Mouse (Mus musculus) WW6 (cell line): ENCODE data around the gene Dcaf12.

ENCODE experiments used
- DNase-seq: peaks from one replicate; pipeline ENCODE4 v3.0.0-alpha.2; 2013; ENCODE audit warnings: low read depth, low spot score

Gene Dcaf12

DNA sequence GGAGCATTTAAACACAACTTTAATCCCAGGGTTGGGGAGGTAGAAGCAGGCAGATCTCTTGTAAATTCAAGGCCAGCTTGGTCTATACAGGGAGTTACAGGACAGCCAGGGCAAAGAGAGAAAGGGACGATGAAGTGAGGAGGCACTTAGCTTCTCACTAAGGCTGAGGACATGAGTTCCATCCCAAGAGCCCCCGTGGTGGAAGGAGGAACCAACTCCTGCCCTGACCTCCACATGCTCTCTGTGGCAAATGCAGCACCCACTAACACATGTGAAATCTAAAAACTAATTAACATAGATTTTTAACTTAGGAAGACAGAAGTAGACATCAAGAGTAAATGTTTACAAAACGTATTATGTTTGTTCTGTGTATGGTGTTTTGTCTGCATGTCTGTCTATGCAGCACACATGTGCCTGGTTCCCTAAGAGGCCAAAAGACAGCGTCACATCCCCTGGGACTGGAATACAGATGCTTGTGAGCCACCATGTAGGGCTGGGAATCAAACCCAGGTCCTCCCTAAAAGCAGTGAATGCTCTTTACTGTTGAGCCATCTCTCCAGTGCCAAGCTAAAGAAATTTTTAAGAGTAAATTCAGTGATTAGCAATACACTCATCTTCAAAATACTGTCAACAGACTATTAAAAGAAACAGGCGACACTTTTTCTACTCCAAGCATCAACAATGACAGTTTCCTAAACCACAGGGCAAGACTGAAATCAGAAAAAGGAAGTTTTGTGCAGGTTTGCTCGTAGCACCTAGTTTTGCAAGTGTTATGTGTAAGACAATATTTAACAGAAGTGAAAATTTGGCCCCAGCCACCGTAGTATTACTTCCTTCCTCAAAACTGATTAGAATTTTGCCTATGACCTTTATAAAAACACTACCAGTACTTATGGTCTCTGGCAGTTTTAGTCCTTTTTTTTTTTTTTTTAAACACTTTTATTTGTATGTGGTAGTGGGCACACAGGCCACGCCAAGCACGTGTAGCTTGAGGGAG lies 3.8 kb downstream of the Dcaf12 start:
- no peak for DNase-seq

DNA sequence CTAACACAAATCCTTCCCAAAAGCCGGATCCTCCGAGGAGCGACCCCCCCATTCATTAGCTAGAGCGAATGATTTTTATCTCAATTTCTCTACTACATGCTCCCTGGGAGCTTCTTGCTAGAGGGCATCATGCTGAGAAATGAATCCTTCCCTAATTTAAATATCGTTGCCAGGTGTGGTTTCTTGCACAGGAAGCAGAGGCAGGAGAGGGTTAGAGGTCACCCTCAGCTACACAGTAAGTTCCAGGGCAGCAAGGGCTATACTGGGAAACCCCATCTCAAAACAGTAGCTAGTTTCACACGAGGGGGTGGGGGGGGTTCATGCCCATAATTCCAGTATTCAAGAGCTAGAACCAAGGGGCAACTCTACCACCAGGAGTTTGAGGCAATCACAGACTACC lies 7.3 kb downstream of the Dcaf12 start:
- no peak for DNase-seq

DNA sequence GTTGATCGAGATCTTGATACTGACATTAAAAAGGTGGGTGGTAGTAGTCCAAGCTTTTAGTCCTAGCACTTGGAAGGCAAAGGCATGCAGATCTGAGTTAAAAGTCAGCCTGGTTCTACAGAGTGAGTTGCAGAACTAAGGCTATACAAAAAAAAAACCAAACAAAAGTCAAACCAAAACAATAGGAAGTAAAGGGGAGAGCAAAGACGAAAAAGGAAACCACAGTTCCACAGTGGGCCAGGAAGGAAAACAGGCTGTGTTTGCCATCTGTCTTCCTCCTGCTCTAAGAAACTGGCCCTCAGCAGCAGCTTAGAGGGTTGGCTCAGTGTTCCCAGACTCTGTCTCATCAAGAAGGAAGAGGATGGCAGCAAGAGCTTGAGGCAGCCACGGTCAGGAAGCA lies 10.4 kb downstream of the Dcaf12 start:
- DNase-seq, result no peak

DNA sequence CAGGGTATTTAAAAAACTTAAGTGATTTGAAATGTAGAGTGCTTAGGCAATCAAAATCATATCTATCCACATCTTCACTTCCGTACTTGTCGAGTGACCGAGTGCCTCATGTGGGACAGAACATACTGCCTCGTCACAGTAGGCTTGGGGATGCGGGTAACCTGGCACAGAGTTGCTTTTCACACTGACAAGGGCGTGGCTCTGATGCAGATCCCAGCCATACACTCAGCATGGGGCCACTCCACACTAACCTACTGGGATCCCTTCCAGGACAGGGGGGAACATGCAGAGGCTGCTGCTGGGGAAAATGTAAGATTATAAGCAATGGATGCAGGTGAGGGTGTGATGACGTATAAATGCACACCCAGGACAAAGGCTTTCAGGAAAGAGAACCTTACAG lies 11.0 kb downstream of the Dcaf12 start:
- no peak for DNase-seq

DNA sequence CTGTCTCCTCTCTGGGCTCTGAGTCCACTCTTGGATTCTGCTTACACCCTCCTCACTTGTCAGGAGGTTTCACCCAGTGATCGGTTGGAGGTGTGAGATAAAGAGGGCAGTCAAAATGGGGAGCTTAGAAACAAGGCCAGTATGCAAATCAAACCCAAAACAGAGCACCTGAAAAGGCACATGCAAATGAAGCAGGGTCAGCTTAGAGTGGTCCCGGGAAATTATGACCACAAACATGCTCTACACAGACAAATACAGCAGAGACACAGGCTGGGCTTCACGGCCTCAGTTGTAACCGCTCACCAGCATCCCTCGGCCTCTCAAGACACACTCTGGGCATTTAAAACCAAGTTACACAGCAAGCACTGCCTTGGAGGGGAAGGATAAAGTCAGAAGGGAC lies 15.7 kb downstream of the Dcaf12 start:
- no peak for DNase-seq

DNA sequence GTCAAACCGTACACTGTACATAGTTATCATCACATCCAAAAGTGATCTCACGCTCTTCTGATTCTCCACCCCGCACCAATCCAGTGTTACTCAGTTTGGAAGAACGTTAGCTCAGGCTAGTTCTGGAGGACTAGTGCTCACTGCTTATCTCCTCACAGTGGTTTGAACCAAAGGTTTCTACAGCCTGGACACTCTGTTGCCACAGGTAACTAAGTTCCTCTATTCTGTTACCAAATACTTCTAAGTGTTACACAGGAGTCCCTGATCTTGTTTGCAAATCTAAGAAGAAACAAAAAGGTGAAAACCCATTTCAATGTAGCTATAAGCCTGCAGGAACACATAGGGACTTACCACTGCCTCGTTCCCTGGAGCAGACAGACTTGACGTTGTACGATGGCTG lies 18.7 kb downstream of the Dcaf12 start:
- no peak for DNase-seq

DNA sequence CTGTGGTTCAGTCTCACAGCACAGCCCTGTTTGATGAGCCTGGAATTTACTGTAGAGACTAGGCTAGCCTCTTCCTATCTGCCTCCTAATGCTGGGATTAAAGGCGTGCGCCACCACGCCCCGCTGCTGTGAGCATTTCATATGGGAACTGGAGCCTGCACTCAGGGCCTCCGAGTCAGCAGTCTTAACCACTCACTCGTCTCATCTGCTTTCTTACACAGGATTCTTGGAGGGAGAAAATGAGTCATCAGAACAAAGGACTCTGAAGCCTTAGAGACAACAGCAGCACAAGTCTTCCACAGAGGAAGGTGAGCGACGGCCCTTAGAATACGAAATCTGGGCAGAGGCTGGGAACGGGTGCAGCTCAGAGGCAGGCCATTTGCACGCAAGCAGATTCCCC lies 19.2 kb downstream of the Dcaf12 start:
- DNase-seq, result no peak

DNA sequence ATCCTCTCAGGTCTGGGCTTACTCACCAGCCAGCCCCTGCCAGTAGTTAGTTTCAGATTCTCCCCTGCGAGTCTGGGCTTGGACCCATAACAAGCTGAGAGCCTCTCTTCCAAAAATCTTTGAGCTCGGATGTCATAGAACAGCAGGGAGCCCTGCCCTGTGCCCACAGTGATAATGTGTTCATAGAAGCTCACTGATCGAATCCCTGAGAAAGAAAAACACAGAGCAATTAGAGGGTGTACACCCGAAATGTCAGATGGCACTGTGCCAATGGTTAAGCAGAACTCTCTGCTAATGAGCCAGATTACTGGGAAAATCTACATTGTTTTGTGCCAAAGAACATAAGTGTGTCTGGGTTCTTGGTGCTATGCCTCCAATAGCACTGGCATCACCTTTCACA lies 20.8 kb downstream of the Dcaf12 start:
- DNase-seq, result no peak

DNA sequence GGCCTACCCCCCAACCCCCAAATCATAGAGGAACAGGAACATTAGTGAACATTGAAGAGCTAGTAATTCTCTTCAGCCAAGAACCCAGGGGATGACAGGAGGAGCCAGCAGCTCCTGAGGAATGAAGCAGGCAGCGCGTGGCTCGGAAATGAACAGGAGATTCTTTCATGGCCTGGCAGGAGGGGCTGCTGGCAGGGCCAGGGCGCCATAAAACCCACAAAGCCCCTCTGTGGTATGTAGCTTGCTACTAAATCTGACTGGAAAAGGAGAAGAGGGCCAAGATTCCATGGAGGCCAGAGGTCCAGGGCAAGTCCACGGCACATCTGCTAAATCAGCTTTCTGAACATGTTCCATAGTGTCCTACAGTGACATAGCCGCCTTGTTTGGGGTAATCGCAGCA lies 24.9 kb downstream of the Dcaf12 start:
- DNase-seq, result no peak

DNA sequence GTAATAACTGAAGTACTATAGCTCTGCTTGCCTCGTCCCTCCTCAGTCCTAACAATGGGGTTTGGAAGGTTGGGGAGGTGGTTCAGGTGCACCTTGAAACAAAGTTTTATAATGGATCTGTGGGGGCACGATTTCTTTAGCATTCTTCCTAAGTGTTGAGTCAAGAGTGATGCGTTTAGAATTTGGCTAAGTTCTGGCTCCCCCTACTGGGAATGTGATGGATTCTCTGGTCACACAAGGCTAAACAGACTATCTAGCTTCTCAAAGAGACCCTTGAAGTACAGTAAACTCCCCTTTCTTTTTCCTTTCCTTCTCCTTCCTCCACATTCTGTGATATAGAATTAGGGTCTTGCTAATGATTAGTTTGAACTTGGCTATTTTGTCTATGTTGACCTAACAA lies 28.3 kb downstream of the Dcaf12 start:
- no peak for DNase-seq

DNA sequence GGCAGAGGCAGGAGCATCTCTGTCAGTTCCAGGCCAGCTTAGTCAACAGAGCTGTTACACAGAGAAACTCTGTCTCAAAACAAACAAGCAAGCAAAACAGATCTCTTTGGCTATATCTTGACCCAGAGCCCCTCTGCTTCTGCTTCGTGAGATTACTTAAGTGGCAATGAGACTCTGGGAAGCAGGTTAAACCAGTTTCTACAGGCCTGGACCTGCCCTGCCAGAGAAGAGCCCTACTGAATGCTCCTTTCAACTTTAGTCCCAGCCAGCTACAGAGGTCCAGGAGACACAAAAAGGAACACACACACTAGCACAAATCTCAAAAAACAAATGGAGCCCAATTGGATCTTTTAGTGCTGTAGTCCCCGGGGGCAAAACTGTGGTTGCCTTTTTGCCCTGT lies 30.6 kb downstream of the Dcaf12 start:
- no peak for DNase-seq

DNA sequence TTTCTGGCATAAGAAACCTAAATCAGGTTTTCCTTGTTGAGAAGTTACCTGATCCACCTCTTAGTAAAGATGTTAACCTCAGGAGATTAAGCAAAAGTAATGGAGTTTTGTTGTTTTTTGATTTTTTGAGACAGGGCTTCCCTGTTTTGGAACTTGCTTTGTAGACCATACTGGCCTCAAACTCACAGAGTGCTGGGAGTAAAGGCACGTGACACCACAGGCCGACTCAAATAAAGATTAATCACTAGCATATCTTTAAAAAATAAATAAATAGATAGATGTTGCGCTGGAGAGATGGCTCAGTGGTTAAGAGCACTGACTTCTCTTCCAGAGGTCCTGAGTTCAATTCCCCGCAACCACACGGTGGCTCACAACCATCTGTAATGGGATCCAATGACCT lies 38.8 kb downstream of the Dcaf12 start:
- DNase-seq, result no peak

DNA sequence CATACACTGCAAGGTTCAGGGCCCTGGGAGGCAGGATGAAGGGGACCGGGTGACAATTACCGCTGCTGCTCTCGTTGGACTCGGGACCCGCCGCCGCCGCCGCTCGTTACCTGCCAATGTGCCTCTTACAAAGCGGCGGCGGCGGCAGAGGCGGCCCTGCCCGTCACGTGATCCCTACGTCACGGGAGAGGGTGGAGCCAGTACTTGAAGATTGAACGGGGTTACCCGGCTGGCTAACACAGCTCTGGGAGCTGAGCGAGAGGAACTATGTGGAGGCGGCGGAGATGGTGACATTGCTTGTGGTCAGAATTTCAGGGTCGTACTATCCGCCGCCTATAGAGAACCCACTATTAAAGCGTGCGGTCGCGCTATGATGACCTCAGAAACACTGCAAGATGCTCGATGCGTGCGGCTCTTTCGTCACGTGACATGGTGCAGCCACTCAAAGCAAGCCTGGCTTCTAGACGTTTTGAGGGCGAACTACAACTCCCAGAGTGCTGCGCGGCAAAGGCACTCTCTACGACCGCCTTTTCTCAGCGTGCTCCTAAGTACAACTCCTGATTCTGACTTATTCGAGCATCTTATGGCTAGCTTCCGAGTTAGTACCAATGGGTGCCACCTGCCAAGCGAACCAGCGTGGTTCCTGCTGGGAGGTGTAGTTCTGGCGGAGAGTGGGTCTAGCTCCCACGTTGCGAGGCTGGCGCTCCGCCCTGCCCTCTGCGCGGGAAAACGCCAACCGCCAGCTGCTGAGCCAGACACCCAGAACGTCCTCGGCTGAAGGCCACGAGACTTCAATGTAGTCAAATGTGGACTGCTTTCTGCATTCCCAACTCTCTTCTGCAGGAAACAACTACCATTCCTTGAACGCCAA lies 39.5 kb downstream of the Dcaf12 start, which contains the start of gene Ubap2:
TSS of gene Ubap2 (minus strand) at position 165 of the 871 bp plus-strand sequence.
- DNase-seq, result peak; percentile 94

DNA sequence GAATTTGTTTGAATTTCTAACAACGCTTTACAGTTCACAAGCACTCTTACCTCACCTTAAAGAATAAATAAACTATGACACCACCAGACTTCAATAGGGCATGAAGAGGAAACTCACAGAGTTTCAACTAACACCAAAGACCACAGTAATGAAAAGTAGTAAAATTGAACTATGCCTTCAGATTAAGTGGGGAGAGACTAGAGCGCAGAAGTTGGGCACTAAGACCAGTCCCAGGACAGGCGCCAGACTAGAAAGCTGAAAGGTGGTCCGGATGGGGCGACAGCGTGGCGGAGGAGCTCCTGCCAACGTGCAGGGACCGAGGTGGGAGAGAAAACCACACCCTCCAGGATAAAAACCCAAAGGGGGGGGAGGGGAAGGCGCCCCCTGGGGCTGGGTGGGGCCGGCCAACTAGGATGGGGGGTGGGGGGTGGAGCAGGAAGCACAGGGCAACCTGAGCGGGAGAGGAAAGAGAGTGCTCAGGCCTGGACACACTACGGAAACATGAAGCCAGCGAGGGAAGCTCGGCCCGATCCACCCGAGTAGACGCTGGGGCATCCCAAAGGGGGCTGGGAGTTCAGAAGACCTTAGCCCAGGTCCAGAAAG lies 40.2 kb downstream of the Dcaf12 start:
- DNase-seq, result peak; percentile 61

DNA sequence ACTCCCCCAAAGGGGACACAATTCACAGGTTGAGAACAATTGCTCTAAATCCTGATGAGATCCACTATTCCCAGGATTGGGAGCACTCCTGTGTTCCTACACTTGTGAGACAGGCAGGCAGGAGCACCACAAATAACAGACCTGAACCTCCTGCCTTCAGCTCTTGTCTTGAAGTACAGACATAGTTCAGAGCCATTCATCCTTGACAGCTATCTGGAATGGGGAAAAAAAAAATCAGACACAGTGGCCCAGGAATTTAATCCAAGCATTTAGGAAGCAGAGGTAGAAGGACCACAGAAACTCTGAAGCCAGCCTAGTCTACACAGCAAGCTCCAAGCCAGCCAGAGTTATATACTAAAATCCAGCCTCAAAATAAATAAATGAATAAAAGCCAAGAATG lies 46.6 kb downstream of the Dcaf12 start:
- DNase-seq, result no peak

DNA sequence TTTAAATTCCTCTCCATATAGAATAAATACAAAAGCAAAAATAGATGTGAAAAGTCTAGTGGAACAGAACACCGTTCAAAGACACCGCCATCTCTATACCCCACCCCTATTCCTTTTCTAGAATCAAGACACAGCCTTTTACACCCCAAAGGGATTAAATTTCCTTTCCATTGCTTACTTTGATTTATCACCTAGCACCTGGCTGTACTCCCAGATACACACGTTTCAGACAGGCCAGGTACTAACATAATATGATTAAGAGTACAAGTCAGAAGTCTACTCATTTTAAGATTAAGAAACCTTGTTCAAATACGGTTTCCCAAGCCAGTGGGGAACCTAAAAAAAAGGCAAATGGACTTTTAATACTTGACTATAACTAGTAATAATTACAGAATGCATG lies 48.3 kb downstream of the Dcaf12 start:
- no peak for DNase-seq

DNA sequence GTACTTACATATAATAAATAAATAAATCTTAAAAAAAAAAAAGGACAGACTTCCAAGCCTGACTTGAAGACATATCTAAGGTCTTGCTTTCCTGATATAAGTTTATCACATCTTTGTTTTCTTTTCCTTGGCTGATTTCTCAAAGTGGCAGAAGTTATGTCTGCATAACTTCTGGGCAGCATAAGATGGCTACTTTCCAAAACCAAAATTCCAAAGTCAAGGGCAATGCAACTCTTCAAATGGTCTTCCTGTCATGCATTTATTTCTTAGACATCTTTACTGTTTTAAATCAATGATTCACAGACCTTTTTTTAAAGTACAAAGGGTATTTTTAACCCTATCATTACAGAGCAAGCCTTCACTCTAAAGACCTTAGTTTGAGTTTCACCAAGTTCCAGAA lies 54.0 kb downstream of the Dcaf12 start:
- no peak for DNase-seq

DNA sequence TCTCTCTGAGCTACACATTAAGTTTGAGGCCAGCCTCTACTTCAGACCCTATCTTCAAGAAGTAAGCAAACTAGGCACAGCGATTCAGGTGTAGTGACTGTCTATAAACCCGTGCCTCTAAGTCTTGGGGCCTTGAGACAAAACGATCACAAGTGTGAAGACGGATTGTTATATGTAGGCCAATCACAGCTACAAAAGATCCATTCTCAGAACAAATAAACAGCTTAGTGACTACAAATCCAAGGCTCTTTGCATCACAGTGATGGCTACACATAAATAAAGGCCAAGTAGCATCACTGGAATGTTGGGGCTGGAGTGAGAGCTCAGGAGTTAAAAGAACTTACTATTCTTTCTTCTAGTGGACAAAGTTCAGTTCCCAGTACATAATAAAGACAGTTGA lies 55.7 kb downstream of the Dcaf12 start:
- DNase-seq, result peak; percentile 39

DNA sequence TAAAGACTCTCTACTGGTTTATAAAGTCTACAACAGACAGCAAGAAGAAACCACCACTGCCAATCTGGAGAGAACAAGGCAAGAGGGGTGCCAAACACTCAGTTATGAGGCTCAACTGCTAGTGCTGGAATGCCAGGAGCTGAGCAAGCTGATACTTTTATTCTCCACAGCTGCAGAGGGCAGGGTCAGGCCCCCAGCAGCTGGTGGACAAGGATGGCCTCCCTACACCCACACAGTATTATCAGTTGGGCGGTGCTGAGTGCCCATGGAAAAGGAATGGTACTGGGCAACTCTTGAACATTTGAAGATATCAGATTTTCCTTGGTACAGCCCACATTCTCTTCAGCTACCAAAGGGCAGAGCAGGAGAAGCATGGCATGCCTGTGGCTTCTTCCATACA lies 56.9 kb downstream of the Dcaf12 start:
- no peak for DNase-seq

DNA sequence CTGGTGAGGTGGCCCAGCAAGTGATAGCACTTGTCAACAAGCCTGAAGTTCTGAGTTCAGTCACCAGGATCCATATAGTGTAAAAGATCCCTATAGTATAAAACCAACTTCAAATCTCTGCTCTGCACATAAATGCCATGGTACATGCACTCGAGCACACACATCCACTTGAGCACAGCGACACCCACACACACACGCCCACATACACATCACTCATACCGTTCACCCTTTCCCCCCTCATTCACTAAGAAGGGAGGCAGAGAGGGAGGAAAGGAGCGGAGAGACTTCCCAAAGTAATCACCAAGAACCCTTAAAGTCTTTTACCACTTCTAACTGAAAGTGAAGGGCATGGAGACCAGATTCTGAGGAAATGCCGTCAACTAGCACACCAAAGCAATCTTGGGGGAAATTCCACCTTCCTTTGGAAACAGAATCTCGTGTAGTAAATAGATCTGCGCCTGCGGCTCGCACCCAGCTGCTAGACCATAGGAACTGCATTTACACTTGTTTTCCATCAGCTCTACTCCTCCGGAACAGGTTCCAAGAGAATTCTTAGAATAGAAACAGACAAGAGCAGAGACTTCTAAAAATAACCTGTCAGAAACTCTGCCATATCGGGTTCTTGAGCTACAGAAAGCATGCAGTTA lies 59.0 kb downstream of the Dcaf12 start:
- DNase-seq, result no peak

DNA sequence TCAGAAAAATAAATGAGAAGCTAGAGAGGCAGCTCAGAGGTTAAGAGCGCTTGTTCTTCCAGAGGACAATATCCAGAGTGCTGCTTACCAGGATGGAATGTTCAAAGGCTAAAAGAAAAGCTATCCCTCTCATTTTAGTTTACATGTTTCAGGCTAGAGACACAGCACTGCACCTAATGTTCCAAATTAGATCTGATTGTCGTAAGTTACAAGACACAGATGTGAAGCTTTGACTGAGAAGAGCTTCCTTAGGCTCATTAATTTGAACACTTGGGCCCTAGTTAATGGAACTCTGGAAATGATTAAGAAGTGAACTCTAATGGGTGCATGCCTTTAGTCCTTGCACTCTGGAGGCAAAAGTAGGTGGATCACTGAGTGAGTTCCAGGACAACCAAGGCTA lies 60.9 kb downstream of the Dcaf12 start:
- DNase-seq, result no peak

DNA sequence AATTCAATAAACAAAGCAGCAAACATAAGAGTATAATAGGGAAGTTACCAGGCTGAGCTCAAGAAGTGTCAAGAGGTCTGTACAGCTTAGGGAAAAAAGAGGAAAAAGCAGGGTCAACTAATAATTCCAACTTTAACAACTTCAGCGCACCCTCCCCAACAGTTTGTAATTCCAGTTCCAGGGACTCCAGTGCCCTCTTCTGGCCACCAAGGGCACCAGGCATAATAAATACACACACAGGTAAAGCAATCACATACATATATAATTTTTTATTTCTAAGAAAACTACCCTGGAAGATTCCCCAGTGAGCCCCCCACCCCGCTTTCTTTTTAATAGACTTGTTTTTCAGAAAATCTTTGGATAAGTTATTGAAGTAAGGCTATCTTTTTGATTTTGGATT lies 69.3 kb downstream of the Dcaf12 start:
- DNase-seq, result no peak
